Mouse (Mus musculus) G1E (cell line): ENCODE results near the gene Olfr1030. TPM values are rescaled to one million over a fixed set of nuclear protein-coding genes. Genes with fewer than 3 reads are reported as not detected.
"Not testable (repeated sequence)": the region's sequence is repeated elsewhere in the genome, so short reads cannot be mapped to it uniquely, and the experiment has no call there.

Source experiments
- ATAC-seq: 2 replicates; pipeline ENCODE4 v1.8.0; 2016; ENCODE audit warnings: mild to moderate bottlenecking; ENCODE audit not compliant: insufficient number of reproducible peaks, poor library complexity, low FRiP score, severe bottlenecking; ENCODE audit errors: extremely low read depth
- DNase-seq: peaks from one replicate; pipeline ENCODE4 v3.0.0; 2012; ENCODE audit warnings: low spot score
- H3K27me3 ChIP-seq: 2 replicates; pipeline ENCODE4 v1.6.1; 2012; ENCODE audit warnings: mild to moderate bottlenecking, low read length, inconsistent platforms; ENCODE audit not compliant: insufficient read depth
- H3K36me3 ChIP-seq: replicated peaks from 2 replicates; pipeline ENCODE3; 2012; ENCODE audit warnings: mild to moderate bottlenecking, inconsistent platforms
- H3K4me1 ChIP-seq: 2 replicates; pipeline ENCODE4 v1.6.1; 2012; ENCODE audit warnings: low read depth, low read length, inconsistent platforms, mixed read lengths; ENCODE audit not compliant: insufficient read depth
- H3K4me3 ChIP-seq: 2 replicates; pipeline ENCODE4 v1.5.1; 2012; ENCODE audit warnings: low read depth, mild to moderate bottlenecking, inconsistent platforms, low read length, moderate library complexity, mixed read lengths
- H3K9me3 ChIP-seq: replicated peaks from 2 replicates; pipeline ENCODE4 v1.6.1; 2012; ENCODE audit warnings: inconsistent platforms
- CTCF ChIP-seq: IDR thresholded peaks from 2 replicates; pipeline ENCODE4 v1.5.1; 2012; ENCODE audit warnings: low read depth, low read length, inconsistent platforms, mixed read lengths
- GATA1 ChIP-seq: IDR thresholded peaks from 2 replicates; pipeline ENCODE4 v1.6.1; 2012; ENCODE audit warnings: borderline replicate concordance, low read length, inconsistent platforms, mixed read lengths
- GATA2 ChIP-seq: IDR thresholded peaks from 2 replicates; pipeline ENCODE4 v1.6.1; 2012; ENCODE audit warnings: low read depth, low read length, inconsistent platforms, borderline replicate concordance
- POLR2AphosphoS5 ChIP-seq: IDR thresholded peaks from 2 replicates; pipeline ENCODE4 v1.6.1; 2012; ENCODE audit warnings: low read depth, low read length, inconsistent platforms; ENCODE audit not compliant: insufficient replicate concordance
- TAL1 ChIP-seq: conservative IDR thresholded peaks from 2 replicates; pipeline ENCODE4 v1.6.1; 2012; ENCODE audit warnings: low read depth, low read length, inconsistent platforms, mixed read lengths
- polyA plus RNA-seq: library from polyadenylated mRNA; stranded (reverse); fragments of >175 nt; gene quantifications from 2 replicates; pipeline ENCODE4 v1.2.3, GENCODE M21; 2012
- total RNA-seq, 2 experiments: library from RNA; stranded (forward) in 1 of 2; stranded (reverse) in 1 of 2; fragments of 200-1000 nt in 1 of 2; fragments of >200 nt in 1 of 2; fragmentation: Nextera tagmentation in 1 of 2; gene quantifications; 2 replicates each; pipeline ENCODE4 v1.2.3; 2014 to 2017

Olfr1030 gene
- total RNA-seq (2014; fragmentation: Nextera tagmentation), result not detected in 2 replicates
- total RNA-seq (2017), result under 0.01 and 0.06 TPM in 2 replicates
- not detected in 2 replicates for polyA plus RNA-seq

GRCm38 (mm10) chr2:85978976-85979375 lies at the start of gene Olfr1030:
Olfr1030 (plus strand) TSS chr2:85979276.
- ATAC-seq (no peak), DNase-seq (no peak)
- H3K36me3 ChIP-seq, result no peaks in the 10 kb centered on the region
- H3K27me3 ChIP-seq, result no peaks in the 10 kb centered on the region
- peaks cover 2% of the 10 kb centered on the region; the same call in 1 of the 2 replicates for H3K9me3 ChIP-seq
- TF ChIP-seq POLR2AphosphoS5 (no peak), GATA2 (no peak)
- H3K4me1 ChIP-seq, result no peaks in the 10 kb centered on the region
- no peak within 1 kb of the TSS for H3K4me3 ChIP-seq

DNA sequence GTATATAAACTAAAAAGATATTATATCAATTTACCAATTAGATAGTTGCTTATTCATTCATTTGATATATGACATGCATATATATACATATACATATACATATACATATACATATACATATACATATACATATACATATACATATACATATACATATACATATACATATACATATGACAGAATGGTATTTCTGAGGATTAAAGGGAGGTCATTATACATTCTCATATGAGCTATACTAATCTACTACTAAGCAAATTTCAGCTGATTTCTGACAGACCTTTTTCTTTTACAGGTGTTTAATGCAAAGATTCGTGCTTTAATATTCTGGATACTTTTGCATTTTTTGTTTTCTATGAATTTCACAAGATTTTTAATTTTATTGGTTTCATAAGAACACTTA lies 28.9 kb upstream of the Olfr1030 start, which contains the start of gene Olfr1028:
Olfr1028 (plus strand) TSS at position 301 of the 400 bp plus-strand sequence.
- peaks cover 2% of the 10 kb centered on the region; the same call in 1 of the 2 replicates for H3K9me3 ChIP-seq
- DNase-seq (no peak), ATAC-seq (no peak)
- no peaks in the 10 kb centered on the region for H3K27me3 ChIP-seq
- H3K4me1 ChIP-seq, result no peaks in the 10 kb centered on the region
- no peaks in the 10 kb centered on the region for H3K36me3 ChIP-seq
- TF ChIP-seq GATA1 (no peak), TAL1 (no peak), GATA2 (no peak), POLR2AphosphoS5 (no peak), CTCF (no peak)
- H3K4me3 ChIP-seq, result no peak within 1 kb of the TSS

DNA sequence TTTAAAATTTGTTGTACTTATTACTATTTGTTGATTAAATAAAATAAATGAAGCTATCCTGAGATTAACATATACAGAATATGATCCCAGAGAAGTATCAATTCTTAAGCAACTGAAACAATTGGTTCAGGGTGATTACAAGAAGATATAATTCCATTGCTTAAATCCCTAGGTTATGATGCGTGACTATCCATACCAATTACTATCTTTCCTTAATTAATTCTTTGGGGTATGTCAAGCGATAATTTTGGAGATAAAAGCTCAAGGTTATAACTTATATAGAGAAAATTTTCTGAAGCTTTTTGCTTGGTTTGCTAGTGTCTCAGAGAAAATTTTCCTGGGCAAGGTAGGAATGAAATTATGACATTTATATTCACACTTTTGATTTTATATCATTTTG lies 5.5 kb upstream of the Olfr1030 start, which contains the start of gene Olfr1029:
Olfr1029 (plus strand) TSS at position 301 of the 400 bp plus-strand sequence.
- no peak for ATAC-seq
- TF ChIP-seq POLR2AphosphoS5 (no peak), CTCF (no peak), GATA1 (no peak), TAL1 (no peak), GATA2 (no peak)

DNA sequence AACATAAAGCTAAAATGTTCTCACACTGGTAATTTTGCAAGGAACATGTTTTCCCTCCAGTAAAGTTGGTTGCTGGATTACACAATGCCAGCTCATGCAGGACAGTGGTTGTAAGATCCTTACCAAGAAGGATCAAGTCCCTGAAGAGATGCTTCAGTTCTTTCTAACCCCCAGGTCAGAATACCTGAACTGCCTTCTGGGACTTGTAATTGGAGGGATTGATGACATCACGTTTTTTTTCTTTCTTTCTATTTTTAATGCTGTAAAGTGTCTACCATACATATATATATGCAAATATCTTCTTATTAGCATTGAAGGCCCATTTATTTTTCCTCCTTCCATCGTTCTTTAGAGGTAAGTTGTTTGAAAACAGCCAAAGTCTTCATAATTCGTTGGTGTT lies 10.9 kb downstream of the Olfr1030 start, which contains the start of gene Olfr1031:
Olfr1031 (plus strand) TSS at position 301 of the 400 bp plus-strand sequence.
- Histone ChIP-seq H3K27me3 (no peaks in the 10 kb centered on the region), H3K36me3 (no peaks in the 10 kb centered on the region), H3K4me3 (no peak within 1 kb of the TSS), H3K4me1 (no peaks in the 10 kb centered on the region), H3K9me3 (peaks cover 4% of the 10 kb centered on the region)
- ATAC-seq (no peak), DNase-seq (no peak)
- TF ChIP-seq GATA1 (no peak), POLR2AphosphoS5 (no peak), CTCF (no peak), TAL1 (no peak), GATA2 (no peak)

More for the DNA sequence above, 5.5 kb upstream of the Olfr1030 start, which contains the start of gene Olfr1029:
- Histone ChIP-seq H3K4me3 (no peak within 1 kb of the TSS), H3K27me3 (no peaks in the 10 kb centered on the region), H3K9me3 (no peaks in the 10 kb centered on the region), H3K36me3 (no peaks in the 10 kb centered on the region), H3K4me1 (no peaks in the 10 kb centered on the region)
- no peak for DNase-seq

DNA sequence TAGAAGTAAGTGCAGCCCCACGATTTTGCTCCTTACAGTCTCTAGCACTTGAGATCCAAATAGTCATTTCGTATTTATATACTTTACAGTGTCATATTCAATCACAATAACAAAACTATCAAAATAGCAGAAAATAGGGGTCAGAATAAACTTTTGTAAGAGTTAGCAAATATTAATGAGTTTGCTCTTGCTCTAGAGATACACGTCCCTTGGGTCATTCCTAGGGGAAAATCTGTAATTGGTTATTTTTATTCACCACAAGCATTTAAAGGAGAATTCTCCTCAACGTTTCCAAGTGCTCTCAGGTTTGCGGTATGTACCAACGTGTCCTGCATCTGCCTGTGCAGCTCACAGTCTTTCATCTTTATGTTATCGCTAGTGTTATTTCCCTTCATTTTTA lies 26.2 kb downstream of the Olfr1030 start, which contains the start of gene Olfr1032:
Olfr1032 (plus strand) TSS at position 301 of the 400 bp plus-strand sequence.
- ATAC-seq (no peak), DNase-seq (no peak)
- Histone ChIP-seq H3K27me3 (no peaks in the 10 kb centered on the region), H3K4me1 (no peaks in the 10 kb centered on the region), H3K36me3 (no peaks in the 10 kb centered on the region), H3K4me3 (no peak within 1 kb of the TSS), H3K9me3 (0 out of 2 replicates have a peak, but pooled peaks cover 2% of the 10 kb centered on the region)
- no peak for TF ChIP-seq POLR2AphosphoS5
- no peak for TF ChIP-seq GATA1
- no peak for TF ChIP-seq GATA2
- TF ChIP-seq CTCF, result no peak
- no peak for TF ChIP-seq TAL1

DNA sequence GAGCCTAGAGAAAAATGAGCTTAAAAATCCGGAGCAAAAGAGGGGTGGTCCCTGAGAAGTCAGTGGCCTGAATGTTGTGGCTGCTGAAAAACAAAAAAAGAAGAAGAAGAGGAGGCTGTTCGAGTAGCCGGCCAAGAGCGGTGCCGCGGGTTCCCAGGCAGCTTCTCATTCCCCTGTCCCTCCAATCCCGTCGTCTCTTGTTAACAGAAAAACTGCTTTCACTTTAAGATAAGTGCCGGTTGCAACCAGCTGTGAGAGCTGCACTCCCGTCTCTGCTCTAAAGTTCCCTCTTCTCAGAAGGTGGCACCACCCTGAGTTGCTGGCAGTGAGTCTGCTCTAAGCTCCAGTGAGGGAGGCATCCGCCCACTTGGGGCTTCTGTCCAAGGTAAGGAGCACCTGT lies 41.3 kb downstream of the Olfr1030 start, which contains the start of gene Olfr1033:
Olfr1033 (plus strand) TSS at position 228 of the 400 bp plus-strand sequence.
- not testable (repeated sequence) for H3K9me3 ChIP-seq, ATAC-seq, H3K4me3 ChIP-seq, H3K36me3 ChIP-seq, DNase-seq, H3K27me3 ChIP-seq, H3K4me1 ChIP-seq

DNA sequence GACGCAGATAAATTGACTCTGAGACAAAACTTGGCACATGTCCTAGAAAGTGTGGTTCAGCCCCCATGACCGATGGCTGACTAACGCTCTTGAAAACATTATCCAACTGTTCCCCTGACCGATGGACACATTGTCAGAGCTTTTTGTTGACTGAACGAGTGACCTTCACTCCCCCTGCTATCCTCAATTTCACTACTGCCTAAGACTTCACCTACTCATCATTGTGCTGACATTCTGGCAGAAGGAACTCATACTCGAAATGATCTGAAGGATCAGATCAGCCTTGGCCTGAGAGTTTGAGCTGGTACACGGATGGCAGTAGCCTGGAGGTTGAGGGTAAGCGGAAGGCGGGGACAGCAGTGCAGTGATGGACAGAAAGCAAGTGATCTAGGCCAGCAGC lies 42.4 kb downstream of the Olfr1030 start:
- not testable (repeated sequence) for H3K27me3 ChIP-seq, DNase-seq, ATAC-seq

More for the DNA sequence above, 42.4 kb downstream of the Olfr1030 start:
- not testable (repeated sequence) for H3K36me3 ChIP-seq, H3K9me3 ChIP-seq, H3K4me1 ChIP-seq, H3K4me3 ChIP-seq

Other genes starting within 250 kb of the Olfr1030 start
Only the 20 nearest of the 29 such genes appear.
- gene Olfr1016, start 176.7 kb upstream of the Olfr1030 start, total RNA-seq (2014; fragmentation: Nextera tagmentation), result not detected in 2 replicates
- gene Olfr1016, start 176.7 kb upstream of the Olfr1030 start, total RNA-seq (2017), result 0.11 TPM in 1 of 2 replicates, not detected in the other
- gene Olfr1016, start 176.7 kb upstream of the Olfr1030 start, polyA plus RNA-seq, result not detected in 2 replicates
- gene Olfr1018, start 160.8 kb upstream of the Olfr1030 start, total RNA-seq (2014; fragmentation: Nextera tagmentation), result not detected in 2 replicates
- 0.17 TPM in 1 of 2 replicates, not detected in the other for gene Olfr1018, start 160.8 kb upstream of the Olfr1030 start, total RNA-seq (2017)
- not detected in 2 replicates for gene Olfr1018, start 160.8 kb upstream of the Olfr1030 start, polyA plus RNA-seq
- gene Olfr1019, start 133.8 kb upstream of the Olfr1030 start, total RNA-seq (2014; fragmentation: Nextera tagmentation), result not detected in 2 replicates
- gene Olfr1019, start 133.8 kb upstream of the Olfr1030 start, total RNA-seq (2017), result not detected in 2 replicates
- gene Olfr1019, start 133.8 kb upstream of the Olfr1030 start, polyA plus RNA-seq, result not detected in 2 replicates
- gene Olfr1020, start 132.2 kb upstream of the Olfr1030 start, total RNA-seq (2014; fragmentation: Nextera tagmentation), result not detected in 2 replicates
- gene Olfr1020, start 132.2 kb upstream of the Olfr1030 start, total RNA-seq (2017), result 0.17 TPM in 1 of 2 replicates, not detected in the other
- not detected in 2 replicates for gene Olfr1020, start 132.2 kb upstream of the Olfr1030 start, polyA plus RNA-seq
- not detected in 2 replicates for gene Olfr1022, start 110.7 kb upstream of the Olfr1030 start, total RNA-seq (2014; fragmentation: Nextera tagmentation)
- 0.17 and 0.33 TPM in 2 replicates for gene Olfr1022, start 110.7 kb upstream of the Olfr1030 start, total RNA-seq (2017)
- not detected in 2 replicates for gene Olfr1022, start 110.7 kb upstream of the Olfr1030 start, polyA plus RNA-seq
- not detected in 2 replicates for gene Olfr1023, start 93.6 kb upstream of the Olfr1030 start, total RNA-seq (2014; fragmentation: Nextera tagmentation)
- gene Olfr1023, start 93.6 kb upstream of the Olfr1030 start, total RNA-seq (2017), result 0.05 and 0.06 TPM in 2 replicates
- gene Olfr1023, start 93.6 kb upstream of the Olfr1030 start, polyA plus RNA-seq, result not detected in 2 replicates
- not detected in 2 replicates for gene Olfr1024, start 74.2 kb upstream of the Olfr1030 start, total RNA-seq (2014; fragmentation: Nextera tagmentation)
- 0.11 and 0.17 TPM in 2 replicates for gene Olfr1024, start 74.2 kb upstream of the Olfr1030 start, total RNA-seq (2017)
- gene Olfr1024, start 74.2 kb upstream of the Olfr1030 start, polyA plus RNA-seq, result not detected in 2 replicates
- not detected in 2 replicates for gene Olfr1025-ps1, start 64.1 kb upstream of the Olfr1030 start, total RNA-seq (2014; fragmentation: Nextera tagmentation)
- 0.05 TPM in 1 of 2 replicates, not detected in the other for gene Olfr1025-ps1, start 64.1 kb upstream of the Olfr1030 start, total RNA-seq (2017)
- gene Olfr1025-ps1, start 64.1 kb upstream of the Olfr1030 start, polyA plus RNA-seq, result not detected in 2 replicates
- not detected in 2 replicates for gene Olfr1026, start 57.7 kb upstream of the Olfr1030 start, total RNA-seq (2014; fragmentation: Nextera tagmentation)
- gene Olfr1026, start 57.7 kb upstream of the Olfr1030 start, total RNA-seq (2017), result 0.16 TPM in 1 of 2 replicates, not detected in the other
- gene Olfr1026, start 57.7 kb upstream of the Olfr1030 start, polyA plus RNA-seq, result not detected in 2 replicates
- gene Olfr1028, start 28.8 kb upstream of the Olfr1030 start, total RNA-seq (2014; fragmentation: Nextera tagmentation), result not detected in 2 replicates
- 0.06 and 0.11 TPM in 2 replicates for gene Olfr1028, start 28.8 kb upstream of the Olfr1030 start, total RNA-seq (2017)
- not detected in 2 replicates for gene Olfr1028, start 28.8 kb upstream of the Olfr1030 start, polyA plus RNA-seq
- gene Olfr1029, start 5.4 kb upstream of the Olfr1030 start, total RNA-seq (2014; fragmentation: Nextera tagmentation), result not detected in 2 replicates
- gene Olfr1029, start 5.4 kb upstream of the Olfr1030 start, total RNA-seq (2017), result 0.12 and 0.16 TPM in 2 replicates
- gene Olfr1029, start 5.4 kb upstream of the Olfr1030 start, polyA plus RNA-seq, result not detected in 2 replicates
- not detected in 2 replicates for gene Olfr1031, start 11.0 kb downstream of the Olfr1030 start, total RNA-seq (2014; fragmentation: Nextera tagmentation)
- gene Olfr1031, start 11.0 kb downstream of the Olfr1030 start, total RNA-seq (2017), result not detected in 2 replicates
- gene Olfr1031, start 11.0 kb downstream of the Olfr1030 start, polyA plus RNA-seq, result not detected in 2 replicates
- gene Olfr1032, start 26.3 kb downstream of the Olfr1030 start, total RNA-seq (2014; fragmentation: Nextera tagmentation), result not detected in 2 replicates
- gene Olfr1032, start 26.3 kb downstream of the Olfr1030 start, total RNA-seq (2017), result not detected in 2 replicates
- gene Olfr1032, start 26.3 kb downstream of the Olfr1030 start, polyA plus RNA-seq, result not detected in 2 replicates
- gene Olfr1033, start 41.4 kb downstream of the Olfr1030 start, total RNA-seq (2014; fragmentation: Nextera tagmentation), result not detected in 2 replicates
- not detected in 2 replicates for gene Olfr1033, start 41.4 kb downstream of the Olfr1030 start, total RNA-seq (2017)
- gene Olfr1033, start 41.4 kb downstream of the Olfr1030 start, polyA plus RNA-seq, result not detected in 2 replicates
- gene Olfr1034, start 66.6 kb downstream of the Olfr1030 start, total RNA-seq (2014; fragmentation: Nextera tagmentation), result not detected in 2 replicates
- gene Olfr1034, start 66.6 kb downstream of the Olfr1030 start, total RNA-seq (2017), result 0.12 TPM in 1 of 2 replicates, not detected in the other
- gene Olfr1034, start 66.6 kb downstream of the Olfr1030 start, polyA plus RNA-seq, result not detected in 2 replicates
- not detected in 2 replicates for gene Olfr1036, start 94.7 kb downstream of the Olfr1030 start, total RNA-seq (2014; fragmentation: Nextera tagmentation)
- 0.11 and 0.17 TPM in 2 replicates for gene Olfr1036, start 94.7 kb downstream of the Olfr1030 start, total RNA-seq (2017)
- gene Olfr1036, start 94.7 kb downstream of the Olfr1030 start, polyA plus RNA-seq, result not detected in 2 replicates
- gene Olfr1037, start 108.1 kb downstream of the Olfr1030 start, total RNA-seq (2014; fragmentation: Nextera tagmentation), result not detected in 2 replicates
- 0.11 and 0.29 TPM in 2 replicates for gene Olfr1037, start 108.1 kb downstream of the Olfr1030 start, total RNA-seq (2017)
- gene Olfr1037, start 108.1 kb downstream of the Olfr1030 start, polyA plus RNA-seq, result not detected in 2 replicates
- gene Olfr1039, start 156.7 kb downstream of the Olfr1030 start, total RNA-seq (2014; fragmentation: Nextera tagmentation), result not detected in 2 replicates
- gene Olfr1039, start 156.7 kb downstream of the Olfr1030 start, total RNA-seq (2017), result 0.22 TPM in 1 of 2 replicates, not detected in the other
- not detected in 2 replicates for gene Olfr1039, start 156.7 kb downstream of the Olfr1030 start, polyA plus RNA-seq
- gene Olfr1040, start 167.5 kb downstream of the Olfr1030 start, total RNA-seq (2014; fragmentation: Nextera tagmentation), result not detected in 2 replicates
- gene Olfr1040, start 167.5 kb downstream of the Olfr1030 start, total RNA-seq (2017), result 0.46 TPM in 1 of 2 replicates, not detected in the other
- not detected in 2 replicates for gene Olfr1040, start 167.5 kb downstream of the Olfr1030 start, polyA plus RNA-seq
- not detected in 2 replicates for gene Olfr1042, start 182.6 kb downstream of the Olfr1030 start, total RNA-seq (2014; fragmentation: Nextera tagmentation)
- 0.11 TPM in 1 of 2 replicates, not detected in the other for gene Olfr1042, start 182.6 kb downstream of the Olfr1030 start, total RNA-seq (2017)
- not detected in 2 replicates for gene Olfr1042, start 182.6 kb downstream of the Olfr1030 start, polyA plus RNA-seq